Mouse (Mus musculus) urinary bladder, postnatal 14 days (tissue): ENCODE results near the gene Epc2.
"Not testable (repeated sequence)": the region's sequence is repeated elsewhere in the genome, so short reads cannot be mapped to it uniquely, and the experiment has no call there.

ENCODE experiments used
- DNase-seq: peaks from one replicate; pipeline ENCODE4 v3.0.0; 2021; ENCODE audit warnings: low spot score

The Epc2 gene

GRCm38 (mm10) chr2:49471641-49472355 lies 20.5 kb downstream of the Epc2 start:
- DNase-seq: no peak

- no peak for DNase-seq
These were observed 21.2 kb downstream of the Epc2 start for GRCm38 (mm10) chr2:49472443-49472842.

- no peak for DNase-seq
These were observed 30.9 kb downstream of the Epc2 start for GRCm38 (mm10) chr2:49482146-49482545.

- no peak for DNase-seq
These were observed 32.1 kb downstream of the Epc2 start for GRCm38 (mm10) chr2:49483382-49483781.

- no peak for DNase-seq
These were observed 50.1 kb downstream of the Epc2 start for GRCm38 (mm10) chr2:49501435-49501834.

GRCm38 (mm10) chr2:49503596-49503995 lies 52.3 kb downstream of the Epc2 start:
- DNase-seq: peak; percentile 53

- not testable (repeated sequence) for DNase-seq
These were observed 53.9 kb downstream of the Epc2 start for GRCm38 (mm10) chr2:49505151-49505550.

- DNase-seq: no peak
These were observed 59.5 kb downstream of the Epc2 start for GRCm38 (mm10) chr2:49510832-49511231.

GRCm38 (mm10) chr2:49516011-49516410 lies 64.7 kb downstream of the Epc2 start:
- no peak for DNase-seq

GRCm38 (mm10) chr2:49520409-49520808 lies 69.1 kb downstream of the Epc2 start:
- no peak for DNase-seq

GRCm38 (mm10) chr2:49520989-49521388 lies 69.7 kb downstream of the Epc2 start:
- DNase-seq: no peak

- DNase-seq: no peak
These were observed 70.3 kb downstream of the Epc2 start for GRCm38 (mm10) chr2:49521564-49521963.

- no peak for DNase-seq
These were observed 71.3 kb downstream of the Epc2 start for GRCm38 (mm10) chr2:49522578-49522977.

- no peak for DNase-seq
These were observed 85.9 kb downstream of the Epc2 start for GRCm38 (mm10) chr2:49537147-49537546.

GRCm38 (mm10) chr2:49538056-49538455 lies 86.8 kb downstream of the Epc2 start:
- DNase-seq: no peak

GRCm38 (mm10) chr2:49539745-49540144 lies 88.5 kb downstream of the Epc2 start:
- DNase-seq: no peak

- DNase-seq: no peak
These were observed 96.5 kb downstream of the Epc2 start for GRCm38 (mm10) chr2:49547813-49548212.

- no peak for DNase-seq
These were observed 97.2 kb downstream of the Epc2 start for GRCm38 (mm10) chr2:49548492-49548891.

GRCm38 (mm10) chr2:49553096-49553495 lies 101.8 kb downstream of the Epc2 start:
- DNase-seq: no peak

GRCm38 (mm10) chr2:49557339-49557738 lies 106.1 kb downstream of the Epc2 start:
- DNase-seq: no peak

- no peak for DNase-seq
These were observed 107.1 kb downstream of the Epc2 start for GRCm38 (mm10) chr2:49558361-49558760.

GRCm38 (mm10) chr2:49562688-49563350 lies 111.5 kb downstream of the Epc2 start:
- no peak for DNase-seq

GRCm38 (mm10) chr2:49569862-49570777 lies 118.8 kb downstream of the Epc2 start:
- DNase-seq: peak; percentile 26
